24 mouse cellular contexts compared by ENCODE assay signal in the genomic region with DNA sequence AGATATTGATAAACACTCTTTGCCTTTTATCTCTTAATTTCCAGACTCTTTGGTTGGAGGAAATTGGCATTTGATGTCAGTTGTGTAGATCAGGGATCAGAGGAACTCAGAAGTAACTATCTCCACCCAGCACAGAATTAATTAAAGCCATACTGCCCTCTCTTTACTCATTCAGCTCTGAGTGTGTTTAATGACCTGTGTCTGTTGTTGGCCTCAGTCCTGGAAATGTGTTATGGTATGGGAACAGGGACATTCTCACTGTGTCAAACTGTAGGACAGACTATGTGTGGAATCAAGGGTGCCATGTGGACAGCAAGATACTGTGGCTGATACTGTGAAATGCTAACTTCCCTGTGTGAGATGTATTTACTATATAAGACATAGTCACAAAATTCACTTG.
DNase-seq lines count a peak whose midpoint lies in the region; ATAC-seq and TF ChIP-seq lines count a peak whose summit lies in the region.
"Had no signal": no experiment of that assay in that cellular context is flagged by ENCODE, and none has a peak within 500 bp of the region (broad histone marks: within the 10 kb centered on the region; RNA-seq: fewer than 3 reads in every experiment).

No protein-coding gene starts in this region.

- H3K9ac ChIP-seq in kidney, embryonic 14.5 days (ENCODE audit: low read depth, low read length), result no peak overlapping the region
- H3K9ac ChIP-seq: forebrain, embryonic 13.5 days; heart, embryonic 12.5 days; heart, embryonic 15.5 days; hindbrain, embryonic 13.5 days had no signal

- peak overlapping the region; percentile 32; the same call in 1 of the 2 replicates for H3K27ac ChIP-seq in gastrocnemius, adult 2 months
- no peak overlapping the region for H3K27ac ChIP-seq in kidney, embryonic 14.5 days (ENCODE audit: low read depth, low read length)
- H3K27ac ChIP-seq: forebrain, embryonic 10.5 days; forebrain, embryonic 13.5 days; heart, embryonic 15.5 days; hindbrain, embryonic 10.5 days; hindbrain, embryonic 13.5 days had no signal

- TF ChIP-seq CTCF in gastrocnemius, adult 2 months (IDR thresholded peaks at IDR 0.05), result no peak

- H3K27me3 ChIP-seq in kidney, embryonic 14.5 days (ENCODE audit: control insufficient read depth, insufficient read depth, low read length), result no peaks in the 10 kb centered on the region
- H3K27me3 ChIP-seq: forebrain, embryonic 13.5 days; heart, embryonic 12.5 days; heart, embryonic 15.5 days; hindbrain, embryonic 13.5 days had no signal

- H3K4me3 ChIP-seq in gastrocnemius, adult 2 months, result no peak overlapping the region
- no peak overlapping the region for H3K4me3 ChIP-seq in kidney, embryonic 14.5 days (ENCODE audit: low read length)
- H3K4me3 ChIP-seq: forebrain, embryonic 10.5 days; forebrain, embryonic 13.5 days; heart, embryonic 12.5 days; heart, embryonic 15.5 days; hindbrain, embryonic 10.5 days; hindbrain, embryonic 13.5 days had no signal

- ATAC-seq in kidney, embryonic 14.5 days (ENCODE audit: low FRiP score, low TSS enrichment), result peak; percentile 69; the same call in 1 of the 2 replicates
- ATAC-seq: activated CD4-positive, CD25-positive, alpha-beta regulatory T cell, adult 4 months; forebrain, embryonic 13.5 days; forebrain, embryonic 16.5 days; hindbrain, embryonic 16.5 days had no signal

- intact Hi-C loops in gastrocnemius, adult 2 months (cut with DNase I), result no loop called here

- no peak overlapping the region for H3K4me2 ChIP-seq in kidney, embryonic 14.5 days (replicated peaks; ENCODE audit: low read depth, low read length)
- H3K4me2 ChIP-seq: forebrain, embryonic 13.5 days; heart, embryonic 12.5 days; heart, embryonic 15.5 days; hindbrain, embryonic 13.5 days had no signal

- no peaks in the 10 kb centered on the region for H3K9me3 ChIP-seq in kidney, embryonic 14.5 days (ENCODE audit: control insufficient read depth, low read length)
- H3K9me3 ChIP-seq: forebrain, embryonic 10.5 days; forebrain, embryonic 13.5 days; heart, embryonic 12.5 days; heart, embryonic 15.5 days; hindbrain, embryonic 10.5 days; hindbrain, embryonic 13.5 days had no signal

- peaks cover 3% of the 10 kb centered on the region; the same call in 1 of the 2 replicates for H3K4me1 ChIP-seq in kidney, embryonic 14.5 days (ENCODE audit: control insufficient read depth, insufficient read depth, low read length)
- H3K4me1 ChIP-seq: forebrain, embryonic 10.5 days; forebrain, embryonic 13.5 days; hindbrain, embryonic 10.5 days; hindbrain, embryonic 13.5 days had no signal

- no peaks in the 10 kb centered on the region for H3K36me3 ChIP-seq in kidney, embryonic 14.5 days (ENCODE audit: control insufficient read depth, insufficient read depth, low read length)
- H3K36me3 ChIP-seq: forebrain, embryonic 10.5 days; heart, embryonic 12.5 days; heart, embryonic 15.5 days; hindbrain, embryonic 10.5 days; hindbrain, embryonic 13.5 days had no signal

- DNase-seq in gastrocnemius, adult 2 months, result no peak
- DNase-seq in gastrocnemius, postnatal 25 days, result no peak
- no peak for DNase-seq in kidney, adult 18-20 months
- peak; percentile 14 to 21 for DNase-seq in kidney, postnatal 36 days
- DNase-seq in kidney, adult 11 months, result no peak
- DNase-seq: adrenal gland, adult 8-10 months; adrenal gland, postnatal 25 days; cerebellum, adult 18-20 months; cerebellum, adult 9-10 months; cerebellum, postnatal 14 days; gastrocnemius, postnatal 14 days; heart, adult 18-20 months; heart, postnatal 10 days; heart, postnatal 36 days had no signal

Comparison
In these comparisons a context has a peak if more than half of its experiments do, and no peak if none do; other contexts are left out.
1. DNase-seq: peak in kidney, postnatal 36 days (2 of 2); none in gastrocnemius, adult 2 months (single experiment), gastrocnemius, postnatal 25 days (single experiment), kidney, adult 18-20 months (single experiment) and kidney, adult 11 months (single experiment).